Mouse (Mus musculus): ENCODE measurements around the gene Shoc2.

The Shoc2 gene

DNA sequence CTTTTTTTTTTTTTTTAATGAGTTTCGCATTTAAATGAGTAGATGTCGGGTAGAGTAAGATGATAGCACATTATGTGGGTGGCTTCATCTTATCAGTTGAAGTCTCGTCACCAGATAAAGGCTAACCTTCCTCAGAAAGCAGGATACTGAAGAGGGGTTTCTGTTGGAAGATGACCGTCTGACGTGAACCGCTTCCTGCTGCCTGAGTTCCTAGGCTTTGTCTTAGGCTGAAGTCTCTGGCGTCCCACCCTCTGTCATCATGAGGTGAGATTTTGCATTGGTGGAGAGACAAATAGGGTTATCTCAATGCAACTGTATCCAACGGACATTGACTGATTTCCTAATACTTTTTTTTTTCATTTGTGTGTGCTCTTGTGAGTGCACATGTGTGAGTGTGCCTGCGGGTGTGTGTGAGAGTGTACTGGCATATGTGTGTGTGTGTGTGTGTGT lies 137.6 kb downstream of the Shoc2 start:
- in situ Hi-C loops (cut with MboI, MseI) = no loop called here

Measured in regulatory T cell (primary cell).